Mouse (Mus musculus) brain, embryonic 14.5 days (tissue): Measurements from ENCODE around the gene Nrd1. TPM values are rescaled to one million over a fixed set of nuclear protein-coding genes. Genes with fewer than 3 reads are reported as not detected.

Experiments used
- DNase-seq: peaks from one replicate; pipeline ENCODE4 v3.0.0-alpha.2; 2011; ENCODE audit warnings: low read depth
- CTCF ChIP-seq: fragments of 200-500 bp; IDR thresholded peaks from 2 replicates; pipeline ENCODE4 v1.5.1; 2012; ENCODE audit warnings: inconsistent platforms, mild to moderate bottlenecking, moderate library complexity, borderline replicate concordance; ENCODE audit not compliant: insufficient read depth, insufficient read length; ENCODE audit errors: extremely low read depth
- POLR2A ChIP-seq: fragments of 200-500 bp; IDR thresholded peaks from 2 replicates; pipeline ENCODE4 v1.6.1; 2012; ENCODE audit warnings: mild to moderate bottlenecking, inconsistent platforms, borderline replicate concordance; ENCODE audit not compliant: poor library complexity, insufficient read depth, insufficient read length, severe bottlenecking; ENCODE audit errors: extremely low read depth
- polyA plus RNA-seq: library from polyadenylated mRNA; depleted of rRNA; stranded (reverse); fragments of >200 nt; gene quantifications from 2 replicates; pipeline ENCODE4 v1.2.3, GENCODE M21; 2012

Nrd1 gene
- polyA plus RNA-seq, 1 experiment: 130 TPM

DNA sequence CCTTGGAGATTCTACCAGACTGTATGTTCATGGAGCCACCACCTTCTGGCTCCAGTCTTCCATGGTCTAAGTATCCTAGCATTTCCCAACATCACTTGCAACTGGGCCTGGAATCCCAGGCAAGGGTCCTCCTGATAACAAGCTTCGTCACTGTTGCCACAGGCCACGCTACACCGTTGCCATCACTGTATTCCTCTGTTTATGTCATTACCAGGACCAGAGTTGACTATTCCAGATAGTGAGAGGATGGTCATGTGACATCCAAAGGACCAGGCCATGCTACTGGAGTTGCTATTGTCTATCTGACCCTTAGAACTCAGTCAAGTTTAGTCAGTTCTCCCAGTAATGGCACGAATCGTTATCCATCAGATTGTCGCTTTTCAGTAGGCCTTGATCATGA, 9.9 kb upstream of the Nrd1 start:
- DNase-seq: no peak
- TF ChIP-seq POLR2A (no peak), CTCF (no peak)

DNA sequence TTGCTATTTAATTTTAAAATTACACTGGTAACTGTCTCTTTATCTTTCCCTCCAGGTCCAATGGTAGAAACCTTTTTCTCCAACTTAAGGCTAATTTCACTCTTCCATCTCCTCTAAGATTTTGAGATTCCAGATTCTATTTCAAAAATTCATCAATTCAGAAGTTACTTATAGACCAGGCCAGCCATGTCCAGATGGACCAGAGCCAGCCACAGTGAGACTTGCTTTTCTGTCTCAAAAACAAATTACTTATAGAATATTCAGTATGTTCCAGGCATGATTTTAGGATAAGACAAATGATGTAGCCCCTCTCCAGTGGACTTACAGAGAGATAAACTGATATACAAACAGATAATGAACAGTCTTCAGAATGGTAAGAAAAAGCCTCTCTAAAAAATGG, 8.6 kb upstream of the Nrd1 start:
- no peak for DNase-seq
- no peak for TF ChIP-seq POLR2A
- TF ChIP-seq CTCF: no peak

DNA sequence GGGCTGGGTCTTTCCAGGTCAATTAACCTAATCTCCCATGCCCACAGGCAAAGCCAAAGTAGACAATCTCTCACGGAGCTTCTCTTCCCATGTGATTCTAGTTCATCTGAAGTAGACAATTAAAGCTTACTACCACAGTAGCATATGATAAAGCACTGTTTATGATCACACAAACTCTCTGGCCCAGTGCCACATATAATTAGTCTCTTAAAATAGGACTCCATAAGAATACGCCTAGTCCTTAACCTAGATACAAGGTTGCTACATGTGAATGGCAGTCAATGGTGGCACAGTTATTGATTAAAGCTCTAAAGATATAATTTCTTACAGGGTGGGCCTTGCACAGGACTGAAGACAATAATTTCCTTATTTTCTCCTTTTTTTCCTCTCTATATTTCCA, 7.5 kb upstream of the Nrd1 start:
- DNase-seq: no peak
- TF ChIP-seq POLR2A (no peak), CTCF (no peak)

DNA sequence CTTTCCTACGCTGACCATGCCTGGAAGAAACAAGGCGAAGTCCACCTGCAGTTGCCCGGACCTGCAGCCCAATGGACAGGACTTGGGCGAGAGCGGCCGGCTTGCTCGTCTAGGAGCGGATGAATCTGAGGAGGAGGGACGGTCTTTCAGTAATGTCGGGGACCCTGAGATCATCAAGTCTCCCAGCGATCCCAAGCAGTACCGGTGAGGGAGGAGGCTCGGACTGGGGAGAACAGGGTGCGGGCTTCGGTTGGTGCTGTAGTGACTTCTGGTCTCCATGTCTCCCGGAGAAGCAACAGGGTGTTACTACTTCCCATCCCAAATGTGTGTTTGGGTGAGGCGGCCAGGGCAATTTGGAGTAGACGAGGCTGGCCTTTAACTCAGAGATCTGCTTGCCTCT, 506 bp downstream of the Nrd1 start:
- no peak for DNase-seq

DNA sequence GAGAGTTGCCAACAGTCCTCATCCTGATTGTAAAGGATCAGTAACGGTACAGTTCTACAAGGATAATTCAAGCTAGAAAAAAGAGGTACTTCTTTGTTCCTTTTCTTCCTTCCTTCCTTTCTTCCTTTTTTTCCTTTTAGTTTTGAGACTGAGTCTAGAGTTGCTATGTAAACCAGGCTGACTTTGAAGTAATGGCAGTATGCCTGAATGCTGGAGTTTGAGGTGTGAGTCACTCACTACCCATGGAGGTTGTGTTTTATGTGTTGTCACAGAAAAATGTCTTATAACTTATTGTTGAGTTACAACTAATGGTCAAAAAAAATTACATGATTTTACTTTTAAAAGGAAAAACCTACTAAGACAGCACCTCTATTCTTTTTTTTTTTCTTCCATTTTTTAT, 7.6 kb downstream of the Nrd1 start:
- no peak for DNase-seq

More for the DNA sequence above, 506 bp downstream of the Nrd1 start:
- TF ChIP-seq POLR2A (no peak), CTCF (no peak)

DNA sequence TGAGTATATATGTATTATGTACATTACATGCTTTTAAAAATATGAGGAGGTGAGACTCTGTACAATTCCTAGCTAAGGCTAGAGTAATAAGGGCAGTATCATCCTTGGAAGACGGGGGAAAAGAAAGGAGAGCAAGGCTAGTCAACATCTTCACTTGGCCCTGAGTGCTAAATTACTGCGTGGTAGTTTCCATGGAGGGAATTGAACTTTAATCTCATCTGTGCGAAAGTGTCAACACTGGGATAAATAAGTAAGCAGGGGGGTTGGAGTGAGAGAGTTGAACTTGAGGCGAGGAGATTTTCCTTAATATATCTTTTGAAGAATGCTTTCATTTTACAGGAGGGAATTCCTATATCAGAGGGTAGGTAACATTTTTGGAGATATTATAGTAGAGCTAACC, 13.6 kb downstream of the Nrd1 start:
- TF ChIP-seq CTCF: no peak
- TF ChIP-seq POLR2A: no peak
- DNase-seq: no peak

More for the DNA sequence above, 7.6 kb downstream of the Nrd1 start:
- no peak for TF ChIP-seq POLR2A
- no peak for TF ChIP-seq CTCF

DNA sequence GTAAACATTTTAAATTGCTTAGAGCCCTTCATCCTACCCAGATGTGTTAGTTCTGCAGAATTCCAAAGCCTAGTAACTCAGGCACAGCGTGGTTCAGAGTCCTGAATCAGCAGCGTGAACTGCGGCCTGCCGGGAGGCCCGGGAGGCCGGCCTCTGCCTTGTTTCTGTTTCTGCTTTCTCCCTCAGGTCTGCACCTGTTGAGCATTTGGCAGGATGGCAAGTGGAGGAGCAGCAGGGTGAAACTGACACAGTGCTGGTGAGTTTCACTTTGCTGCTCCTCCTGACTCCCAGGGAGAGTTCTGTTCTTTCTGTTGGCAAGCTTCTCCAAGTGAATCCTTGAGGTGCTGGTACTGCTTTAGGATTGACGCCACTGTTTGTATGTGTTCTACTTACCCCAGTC, 17.0 kb downstream of the Nrd1 start:
- TF ChIP-seq CTCF (no peak), POLR2A (no peak)
- DNase-seq: no peak

DNA sequence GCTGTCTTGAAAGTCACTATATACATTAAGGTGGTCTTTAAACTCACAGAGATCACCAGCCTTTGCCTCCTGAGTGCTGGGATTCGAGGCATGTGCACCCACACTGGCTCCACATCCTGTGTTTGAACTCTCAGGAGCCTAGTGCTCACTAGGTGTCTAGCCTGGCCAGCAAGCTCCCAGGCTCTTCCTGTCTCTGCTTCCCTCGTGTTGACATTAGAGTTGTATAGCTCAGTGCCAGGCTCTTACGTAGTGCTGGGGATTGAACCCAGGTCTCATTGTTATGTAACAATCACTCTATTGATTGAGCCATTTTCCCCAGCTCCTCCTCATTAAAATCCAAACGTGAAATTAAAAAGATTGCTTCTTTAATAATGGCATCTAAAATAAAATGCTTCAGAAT, 18.8 kb downstream of the Nrd1 start:
- no peak for TF ChIP-seq POLR2A
- no peak for DNase-seq

DNA sequence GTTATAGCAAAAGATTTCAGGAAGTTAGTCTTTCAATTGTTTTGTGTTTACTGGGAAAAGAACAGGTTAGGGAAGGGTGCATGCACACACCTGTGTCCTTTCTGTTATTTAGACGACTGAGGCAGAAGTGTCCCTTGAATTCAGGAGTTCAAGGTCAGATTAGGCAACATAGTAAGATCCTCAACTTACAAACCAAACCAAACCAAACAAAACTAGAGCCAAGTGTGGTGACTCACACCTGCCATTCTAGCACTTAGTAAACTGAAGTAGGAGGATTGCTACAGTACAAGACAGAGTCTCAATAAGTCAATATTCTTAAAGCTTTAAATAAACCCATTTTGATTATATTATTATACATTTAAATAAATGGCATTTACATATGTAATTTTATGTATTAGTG, 21.5 kb downstream of the Nrd1 start:
- no peak for DNase-seq
- TF ChIP-seq POLR2A (no peak), CTCF (no peak)

DNA sequence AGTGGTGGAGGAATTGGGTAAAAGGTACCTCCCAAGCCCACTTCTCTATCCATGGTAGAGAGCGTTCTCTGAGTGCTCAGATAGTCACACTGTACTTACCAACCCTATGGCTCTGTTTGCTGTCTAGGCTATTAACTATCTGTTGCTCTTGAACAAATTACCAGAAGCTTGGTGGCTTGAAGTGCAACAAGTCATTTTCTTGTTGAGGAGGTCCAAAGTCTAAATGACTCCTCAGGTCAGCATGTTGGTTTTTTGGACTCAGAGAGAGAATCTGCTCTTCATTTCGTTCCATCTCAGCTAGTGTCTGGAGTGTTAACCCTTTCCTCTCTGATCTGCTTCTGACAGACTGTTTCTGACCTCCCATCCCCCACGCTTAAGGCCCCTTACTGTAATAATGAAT, 24.6 kb downstream of the Nrd1 start:
- TF ChIP-seq POLR2A: no peak
- TF ChIP-seq CTCF: no peak
- DNase-seq: no peak

DNA sequence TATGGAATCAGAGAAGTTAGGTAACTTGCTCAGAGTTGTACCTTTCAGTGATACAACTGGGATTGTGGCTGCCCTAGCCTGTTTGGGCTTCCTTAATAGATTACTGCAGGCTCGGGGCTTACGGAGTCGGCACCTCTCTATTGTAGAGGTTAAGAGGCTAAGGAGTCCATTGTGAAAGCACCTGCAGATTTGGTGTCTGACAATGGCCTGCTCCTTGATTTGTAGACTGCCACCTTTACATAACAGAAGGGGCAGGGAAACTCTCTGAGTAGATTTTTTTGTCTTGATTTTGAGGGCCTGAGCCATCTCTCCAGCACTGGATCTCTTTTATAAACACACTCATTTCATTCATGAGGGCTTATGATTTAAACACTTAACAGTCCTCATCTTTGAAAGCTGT, 26.1 kb downstream of the Nrd1 start:
- TF ChIP-seq POLR2A (no peak), CTCF (no peak)
- no peak for DNase-seq

DNA sequence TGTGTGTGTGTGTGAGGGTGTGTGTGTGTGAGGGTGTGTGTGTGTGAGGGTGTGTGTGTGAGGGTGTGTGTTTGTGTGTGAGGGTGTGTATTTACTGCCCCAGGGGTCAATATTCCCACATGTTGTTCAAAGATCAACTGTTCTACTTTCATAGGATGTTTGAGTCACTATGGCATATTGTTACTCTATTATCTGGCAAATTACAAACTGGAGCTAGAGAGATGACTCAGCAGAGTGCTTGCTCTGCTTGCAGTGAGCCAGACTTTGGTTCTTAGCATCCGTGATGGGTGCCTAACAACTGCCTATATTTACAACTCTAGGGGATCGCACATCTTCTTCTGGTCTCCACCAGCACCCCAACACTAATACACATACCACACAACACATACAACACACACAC, 29.4 kb downstream of the Nrd1 start:
- DNase-seq: no peak
- TF ChIP-seq CTCF: no peak
- TF ChIP-seq POLR2A: no peak

DNA sequence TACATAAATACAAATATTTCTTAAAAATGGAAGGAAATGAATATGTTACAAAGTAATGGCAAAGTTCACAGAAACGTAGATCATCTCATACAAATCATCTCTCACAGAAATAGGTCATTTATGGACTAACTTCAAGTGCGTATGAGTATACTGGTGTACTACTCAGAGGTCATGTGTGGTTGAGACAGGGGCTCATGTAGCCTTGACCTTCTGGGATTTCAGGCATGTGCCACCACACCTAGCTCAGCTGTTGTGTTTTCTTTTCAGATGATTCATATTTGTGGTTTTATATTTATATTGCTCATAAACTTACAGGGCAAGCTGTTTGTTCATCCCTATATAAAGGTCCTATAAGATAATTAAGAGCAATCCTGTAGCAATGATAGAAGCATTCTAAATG, 29.8 kb downstream of the Nrd1 start:
- DNase-seq: no peak
- TF ChIP-seq CTCF (no peak), POLR2A (no peak)
